Mouse (Mus musculus) thymus, postnatal 14 days (tissue): ENCODE results near the gene Tomm20.
"Not testable (repeated sequence)": the region's sequence is repeated elsewhere in the genome, so short reads cannot be mapped to it uniquely, and the experiment has no call there.

Experiments used
- DNase-seq: peaks from one replicate; pipeline ENCODE4 v3.0.0; 2021

The Tomm20 gene

DNA sequence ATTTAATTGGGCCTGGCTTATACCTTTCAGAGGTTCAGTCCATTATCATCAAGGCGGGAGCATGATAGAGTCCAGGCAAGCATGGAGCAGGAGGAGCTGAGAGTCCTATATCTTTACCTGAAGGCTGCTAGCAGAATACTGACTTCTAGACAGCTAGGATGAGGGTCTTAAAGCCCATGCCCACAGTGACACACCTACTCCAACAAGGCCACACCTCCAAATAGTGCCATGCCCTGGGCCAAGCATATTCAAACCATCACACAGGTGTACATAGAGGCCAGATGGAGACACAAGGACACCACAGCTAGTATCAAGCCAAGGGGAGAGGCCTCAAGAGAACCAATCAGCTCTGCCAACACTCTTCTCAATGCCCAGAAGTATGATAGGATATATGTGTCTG lies 63.1 kb downstream of the Tomm20 start:
- not testable (repeated sequence) for DNase-seq

DNA sequence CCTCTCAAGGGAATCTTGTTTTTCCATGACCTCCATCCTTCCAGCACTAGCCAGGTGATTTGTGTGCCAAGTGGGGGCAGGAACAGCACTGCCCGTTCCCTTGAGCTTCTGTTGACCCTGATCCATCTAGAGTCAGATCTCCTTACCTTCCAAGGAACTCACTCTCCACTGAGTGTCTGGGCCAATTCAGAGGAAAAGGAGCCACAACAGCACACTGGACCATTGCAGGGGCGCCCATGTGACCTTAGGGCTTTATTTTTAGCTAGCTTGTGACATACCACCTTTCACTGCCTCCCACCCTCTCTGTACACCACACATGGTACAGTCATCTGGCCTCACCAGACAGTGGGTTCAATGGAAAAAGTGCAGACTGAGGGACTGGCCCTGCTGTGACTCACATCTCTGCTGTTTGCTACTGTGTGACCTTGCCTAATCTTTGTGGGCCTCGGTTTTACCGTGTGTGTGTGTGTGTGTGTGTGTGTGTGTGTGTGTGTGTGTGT lies 64.0 kb downstream of the Tomm20 start:
- DNase-seq = no peak
